Mouse (Mus musculus) cerebellum, adult 2 months (tissue): ENCODE measurements around the gene Robo1.

Experiments
- CTCF ChIP-seq: fragments of 200-500 bp; IDR thresholded peaks from 2 replicates; pipeline ENCODE4 v1.5.1; 2011; ENCODE audit warnings: low read depth, mild to moderate bottlenecking, control low read depth, low read length, moderate library complexity, borderline replicate concordance; ENCODE audit not compliant: insufficient read depth
- POLR2A ChIP-seq: fragments of 200-500 bp; IDR thresholded peaks from 2 replicates; pipeline ENCODE4 v1.6.1; 2011; ENCODE audit warnings: low read length, control low read depth, borderline replicate concordance; ENCODE audit not compliant: insufficient read depth

DNA sequence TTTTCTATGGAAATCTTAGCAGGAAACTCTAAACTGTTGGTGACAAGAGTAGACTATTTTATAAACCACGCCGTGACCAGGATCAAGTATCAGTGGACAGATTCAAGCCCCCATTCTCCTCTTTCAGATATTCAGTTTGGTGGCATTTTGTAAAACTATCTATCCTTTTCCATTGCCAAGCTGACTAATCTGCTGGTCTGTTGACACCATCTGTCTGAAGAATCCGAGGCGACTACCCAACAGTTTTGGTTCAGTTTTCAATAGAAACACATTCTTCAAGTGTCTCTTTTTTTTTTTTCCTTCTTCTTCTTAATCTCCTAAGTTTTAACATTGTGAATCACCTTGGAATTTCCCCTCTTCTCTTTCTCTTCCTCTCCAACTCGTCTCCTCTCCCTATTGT is 397.7 kb downstream of the Robo1 start:
- TF ChIP-seq CTCF (no peak), POLR2A (no peak)
